Mouse (Mus musculus) CH12.LX (cell line): ENCODE measurements around the gene Tmem206. TPM values are rescaled to one million over a fixed set of nuclear protein-coding genes. Genes with fewer than 3 reads are reported as not detected.
A peak's percentile ranks its signal among the peaks of the same experiment; 100 is the strongest.

Experiments
- DNase-seq: peaks from one replicate; pipeline ENCODE4 v3.0.0-alpha.2; 2013; ENCODE audit errors: extremely low read depth
- H3K27ac ChIP-seq: 2 replicates; pipeline ENCODE4 v1.5.1; 2012; ENCODE audit warnings: low read depth, mild to moderate bottlenecking, control low read depth, moderate library complexity; ENCODE audit not compliant: insufficient read depth
- H3K27me3 ChIP-seq: replicated peaks from 2 replicates; pipeline ENCODE3; 2012; ENCODE audit warnings: inconsistent platforms
- H3K36me3 ChIP-seq, 2 experiments: replicated peaks in 1 of 2; 2 replicates each; pipeline versions ENCODE3 to v1.6.1; 2012; ENCODE audit warnings: inconsistent platforms in 1 of 2, low read length in 1 of 2, mild to moderate bottlenecking in 1 of 2, mixed read lengths in 1 of 2, moderate library complexity in 1 of 2; ENCODE audit not compliant: control insufficient read depth in 1 of 2, insufficient read depth in 1 of 2
- H3K4me1 ChIP-seq, 2 experiments: 2 replicates each; pipeline ENCODE4 v1.6.1; 2012; ENCODE audit warnings: inconsistent platforms in 1 of 2, moderate library complexity in 1 of 2; ENCODE audit not compliant: insufficient read depth in 2 of 2, control insufficient read depth in 1 of 2
- H3K4me2 ChIP-seq: 2 replicates; pipeline ENCODE4 v1.6.1; 2012; ENCODE audit warnings: low read depth, mild to moderate bottlenecking, control low read depth; ENCODE audit not compliant: poor library complexity, insufficient read depth, severe bottlenecking
- H3K4me3 ChIP-seq, 3 experiments: fragments of 150-350 bp in 1 of 3; sonication (generic) in 1 of 3; replicated peaks in 1 of 3; 2 replicates each; pipeline versions ENCODE3 to v1.5.1; 2011 to 2012; ENCODE audit warnings: low read depth in 2 of 3, low read length in 2 of 3, mild to moderate bottlenecking in 2 of 3, moderate library complexity in 2 of 3, control low read depth in 1 of 3, improper control_type of control experiment in 1 of 3, inconsistent platforms in 1 of 3, mixed read lengths in 1 of 3; ENCODE audit not compliant: poor library complexity in 1 of 3
- H3K79me2 ChIP-seq: replicated peaks from 2 replicates; pipeline ENCODE4 v1.6.1; 2012; ENCODE audit warnings: mild to moderate bottlenecking, moderate library complexity; ENCODE audit not compliant: control insufficient read depth, poor library complexity, insufficient read depth, severe bottlenecking; ENCODE audit errors: extremely low read depth
- H3K9ac ChIP-seq: 2 replicates; pipeline ENCODE4 v1.6.1; 2012; ENCODE audit warnings: low read depth, mild to moderate bottlenecking, control low read depth, moderate library complexity; ENCODE audit not compliant: insufficient read depth
- H3K9me3 ChIP-seq: replicated peaks from 2 replicates; pipeline ENCODE3; 2012; ENCODE audit warnings: low read length, inconsistent platforms, mixed read lengths
- CHD2 ChIP-seq: IDR thresholded peaks from 2 replicates; pipeline ENCODE4 v1.6.1; 2011; ENCODE audit warnings: low read length, improper control_type of control experiment
- CTCF ChIP-seq, 2 experiments: IDR thresholded peaks in 1 of 2; conservative IDR thresholded peaks in 1 of 2; 2 replicates each; pipeline ENCODE4 v1.5.1; 2011 to 2012; ENCODE audit warnings: low read depth in 2 of 2, low read length in 2 of 2, improper control_type of control experiment in 1 of 2, inconsistent platforms in 1 of 2, mild to moderate bottlenecking in 1 of 2, moderate library complexity in 1 of 2
- E2F4 ChIP-seq: IDR thresholded peaks from 2 replicates; pipeline ENCODE4 v1.6.1; 2011; ENCODE audit warnings: low read depth, low read length, improper control_type of control experiment; ENCODE audit not compliant: insufficient replicate concordance
- EP300 ChIP-seq: IDR thresholded peaks from 2 replicates; pipeline ENCODE4 v1.6.1; 2011; ENCODE audit warnings: low read length, improper control_type of control experiment
- ETS1 ChIP-seq: conservative IDR thresholded peaks from 2 replicates; pipeline ENCODE4 v1.6.1; 2012; ENCODE audit warnings: low read depth, mild to moderate bottlenecking, inconsistent platforms, low read length, improper control_type of control experiment, moderate library complexity
- GABPA ChIP-seq: IDR thresholded peaks from 2 replicates; pipeline ENCODE4 v1.6.1; 2012; ENCODE audit warnings: low read depth, low read length, improper control_type of control experiment, inconsistent platforms; ENCODE audit not compliant: insufficient replicate concordance
- KAT2A ChIP-seq: IDR thresholded peaks from 2 replicates; pipeline ENCODE4 v1.6.1; 2012; ENCODE audit warnings: low read length, improper control_type of control experiment, inconsistent platforms; ENCODE audit not compliant: insufficient replicate concordance
- MAZ ChIP-seq: IDR thresholded peaks from 2 replicates; pipeline ENCODE4 v1.6.1; 2012; ENCODE audit warnings: low read depth, mild to moderate bottlenecking, inconsistent platforms, low read length, improper control_type of control experiment, moderate library complexity
- MYC ChIP-seq: IDR thresholded peaks from 2 replicates; pipeline ENCODE4 v1.6.1; 2011; ENCODE audit warnings: low read depth, mild to moderate bottlenecking, improper control_type of control experiment, low read length
- NRF1 ChIP-seq: IDR thresholded peaks from 2 replicates; pipeline ENCODE4 v1.6.1; 2014; ENCODE audit warnings: low read depth, mild to moderate bottlenecking, inconsistent platforms, low read length, improper control_type of control experiment, moderate library complexity
- PAX5 ChIP-seq: IDR thresholded peaks from 2 replicates; pipeline ENCODE4 v1.6.1; 2012; ENCODE audit warnings: low read length, inconsistent platforms, mixed read lengths
- POLR2A ChIP-seq: IDR thresholded peaks from 2 replicates; pipeline ENCODE4 v1.6.1; 2011; ENCODE audit warnings: low read depth, mild to moderate bottlenecking, improper control_type of control experiment, low read length
- RAD21 ChIP-seq: IDR thresholded peaks from 2 replicates; pipeline ENCODE4 v1.6.1; 2011; ENCODE audit warnings: low read depth, mild to moderate bottlenecking, low read length, improper control_type of control experiment, moderate library complexity
- SIN3A ChIP-seq: IDR thresholded peaks from 2 replicates; pipeline ENCODE4 v1.6.1; 2012; ENCODE audit warnings: low read length, improper control_type of control experiment, inconsistent platforms
- SMC3 ChIP-seq: IDR thresholded peaks from 2 replicates; pipeline ENCODE4 v1.6.1; 2011; ENCODE audit warnings: low read depth, low read length, improper control_type of control experiment
- UBTF ChIP-seq: IDR thresholded peaks from 2 replicates; pipeline ENCODE4 v1.6.1; 2012; ENCODE audit warnings: low read depth, mild to moderate bottlenecking, inconsistent platforms, low read length, improper control_type of control experiment, moderate library complexity
- USF1 ChIP-seq: IDR thresholded peaks from 2 replicates; pipeline ENCODE4 v1.6.1; 2014; ENCODE audit warnings: low read depth, mild to moderate bottlenecking, inconsistent platforms, low read length, improper control_type of control experiment
- USF2 ChIP-seq: conservative IDR thresholded peaks from 2 replicates; pipeline ENCODE4 v1.6.1; 2011; ENCODE audit warnings: low read depth, low read length, improper control_type of control experiment
- ZC3H11A ChIP-seq: IDR thresholded peaks from 2 replicates; pipeline ENCODE4 v1.6.1; 2012; ENCODE audit warnings: low read depth, mild to moderate bottlenecking, inconsistent platforms, low read length, improper control_type of control experiment
- ZKSCAN1 ChIP-seq: IDR thresholded peaks from 2 replicates; pipeline ENCODE4 v1.6.1; 2012; ENCODE audit warnings: low read depth, inconsistent platforms, low read length, improper control_type of control experiment, borderline replicate concordance
- ZMIZ1 ChIP-seq: IDR thresholded peaks from 2 replicates; pipeline ENCODE4 v1.6.1; 2012; ENCODE audit warnings: low read depth, mild to moderate bottlenecking, inconsistent platforms, low read length, improper control_type of control experiment
- ZNF384 ChIP-seq: IDR thresholded peaks from 2 replicates; pipeline ENCODE4 v1.6.1; 2012; ENCODE audit warnings: low read depth, low read length, improper control_type of control experiment, inconsistent platforms
- dilution Hi-C: fragments of 300-500 bp; cut with MboI; formaldehyde crosslinking; loops from 2 replicates; pipeline ENCODE4 v1.14.3; 2020; ENCODE audit warnings: low sequenced_read_pairs; ENCODE audit not compliant: extremely low pct_unique_long_range_greater_than_20kb, extremely low pct_ligation_motif_present
- in situ Hi-C: fragments of 300-500 bp; cut with MboI; formaldehyde crosslinking; loops from 3 replicates; pipeline ENCODE4 v1.14.3; 2019; ENCODE audit warnings: low sequenced_read_pairs, low pct_ligation_motif_present, low pct_unique_long_range_greater_than_20kb, mixed read lengths
- polyA plus RNA-seq: library from polyadenylated mRNA; unstranded; fragments of >175 nt; gene quantifications from 2 replicates; pipeline ENCODE4 v1.2.1, GENCODE M21; 2012; ENCODE audit warnings: low read depth; ENCODE audit not compliant: insufficient read length
- total RNA-seq, 2 experiments: library from RNA; depleted of rRNA; stranded (reverse); fragments of 300-350 nt in 1 of 2; fragments of >200 nt in 1 of 2; gene quantifications; 2 replicates each; pipeline ENCODE4 v1.2.3; 2012 to 2014

Tmem206 gene
- total and polyA plus RNA-seq, 3 experiments = 13.1 to 16.4 (median 15.4) TPM

GRCm38 (mm10) chr1:191307766-191308455, 17.8 kb upstream of the Tmem206 start:
- Histone ChIP-seq H3K36me3 (peaks cover 6 to 36% of the 10 kb centered on the region in 2 experiments), H3K9ac (no peak overlapping the region), H3K79me2 (no peaks in the 10 kb centered on the region), H3K4me1 (peaks cover 32 to 43% of the 10 kb centered on the region in 2 experiments), H3K27ac (no peak overlapping the region), H3K4me2 (no peak overlapping the region), H3K27me3 (no peaks in the 10 kb centered on the region), H3K9me3 (peaks cover 3% of the 10 kb centered on the region), H3K4me3 (no peak overlapping the region)
- dilution Hi-C loops (no loop called here), in situ Hi-C loops (no loop called here)
- no peak for DNase-seq
- TF ChIP-seq USF2 = no peak
- TF ChIP-seq ZMIZ1 = no peak
- TF ChIP-seq PAX5 = no peak
- TF ChIP-seq USF1 = no peak
- no peak for TF ChIP-seq UBTF
- TF ChIP-seq KAT2A = no peak
- TF ChIP-seq EP300 = no peak
- no peak for TF ChIP-seq ZKSCAN1
- TF ChIP-seq CTCF (conservative IDR thresholded peaks at IDR 0.05 in 1 of 2, IDR thresholded peaks at IDR 0.05 in 1 of 2; ENCODE audit: low read depth in 2 of 2, low read length in 2 of 2) = peak; percentile 23 to 59; a peak in 2 of 4 replicates
- no peak for TF ChIP-seq MAZ
- TF ChIP-seq SMC3 = peak; percentile 45
- no peak for TF ChIP-seq CHD2
- no peak for TF ChIP-seq E2F4
- TF ChIP-seq NRF1 = no peak
- TF ChIP-seq GABPA = no peak
- peak; percentile 60 for TF ChIP-seq RAD21
- no peak for TF ChIP-seq ZC3H11A
- no peak for TF ChIP-seq ETS1
- TF ChIP-seq MYC = no peak
- TF ChIP-seq ZNF384 = no peak
- TF ChIP-seq POLR2A = no peak
- no peak for TF ChIP-seq SIN3A
